Mouse (Mus musculus): ENCODE measurements around the gene Mfsd7a.
"Not testable (repeated sequence)": the region's sequence is repeated elsewhere in the genome, so short reads cannot be mapped to it uniquely, and the experiment has no call there.

Mfsd7a gene

DNA sequence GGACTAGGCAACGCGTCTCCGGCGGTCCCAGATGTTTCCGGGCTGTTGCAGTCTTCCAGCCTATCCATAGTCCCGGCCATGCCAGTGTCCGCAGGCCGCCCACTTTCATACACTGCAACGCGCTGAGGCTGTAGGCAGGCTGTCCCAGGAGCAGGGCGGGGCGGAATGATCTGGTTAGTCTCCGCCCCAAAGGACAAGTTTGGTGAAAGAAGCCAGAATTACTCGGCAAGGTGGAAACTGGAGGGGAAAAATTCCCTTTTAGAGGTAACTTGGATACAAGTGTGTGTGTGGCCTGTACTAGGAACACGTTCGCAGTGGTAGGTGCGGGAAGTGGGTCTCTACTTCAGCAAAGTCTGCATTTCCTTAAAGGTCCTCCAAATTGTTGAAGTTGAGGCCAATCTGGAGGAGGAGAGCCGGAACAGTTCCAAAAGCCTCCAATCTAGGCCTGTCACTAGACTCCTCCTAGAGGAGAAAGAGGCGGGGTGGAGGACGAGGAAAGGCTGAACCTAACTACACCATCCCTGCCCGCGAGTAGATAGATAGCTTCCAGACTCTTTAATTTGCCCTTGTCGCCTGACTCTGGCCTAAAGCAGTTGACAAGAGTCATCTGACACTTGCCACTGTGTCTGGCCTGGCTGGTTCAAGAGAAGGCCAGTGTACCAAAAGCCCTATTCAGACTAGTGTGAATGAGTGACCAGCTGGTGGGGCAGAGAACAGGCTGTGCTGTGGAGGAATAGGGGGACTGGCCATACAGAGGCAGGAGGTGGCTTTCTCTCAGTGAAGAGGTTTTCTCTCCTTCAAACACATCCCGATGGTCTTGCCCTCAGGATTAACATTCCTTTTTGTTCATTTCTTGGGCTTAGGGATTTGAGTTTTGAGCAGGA, at the start of gene Mfsd7a:
Gene Mfsd7a, minus strand, starts transcription at position 107 of the 884 bp plus-strand sequence.
- DNase-seq (ENCODE audit: low spot score) = peak; percentile 69

DNA sequence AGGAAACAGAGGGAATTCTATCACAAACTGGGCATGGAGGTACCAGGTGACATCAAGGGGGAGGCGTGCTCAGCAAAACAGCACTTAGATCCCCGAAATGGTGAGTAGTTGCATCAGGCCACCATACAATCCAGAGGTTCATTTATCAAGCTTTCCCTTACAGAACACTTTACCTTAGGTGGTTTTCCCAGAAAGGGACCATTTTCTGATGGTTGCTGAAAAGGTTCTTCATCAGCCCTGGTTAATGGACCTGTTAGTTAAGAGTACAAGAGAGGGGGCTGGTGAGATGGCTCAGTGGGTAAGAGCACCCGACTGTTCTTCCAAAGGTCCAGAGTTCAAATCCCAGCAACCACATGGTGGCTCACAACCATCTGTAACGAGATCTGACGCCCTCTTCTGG, 37.5 kb upstream of the Mfsd7a start:
- not testable (repeated sequence) for DNase-seq (ENCODE audit: low spot score)

DNA sequence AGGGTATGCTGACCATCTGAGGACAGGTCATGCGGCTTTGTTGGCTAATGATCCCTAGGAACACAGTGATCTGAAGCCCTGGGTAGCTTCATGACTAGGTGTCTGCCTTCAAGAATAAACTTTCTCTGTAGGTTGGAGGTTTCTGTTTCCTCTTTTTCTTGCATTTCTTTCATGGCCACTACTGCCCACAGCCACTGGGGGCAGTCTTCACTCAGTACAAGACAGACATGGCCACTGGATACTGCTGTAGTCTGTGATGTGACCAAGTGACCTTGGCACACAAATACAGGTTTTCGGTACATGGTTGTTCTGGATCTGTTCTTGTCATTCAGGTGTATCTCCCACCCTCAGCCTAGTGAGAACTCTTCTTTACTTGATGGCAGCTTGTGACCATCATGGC, 36.5 kb upstream of the Mfsd7a start:
- DNase-seq (ENCODE audit: low spot score) = peak; percentile 60

DNA sequence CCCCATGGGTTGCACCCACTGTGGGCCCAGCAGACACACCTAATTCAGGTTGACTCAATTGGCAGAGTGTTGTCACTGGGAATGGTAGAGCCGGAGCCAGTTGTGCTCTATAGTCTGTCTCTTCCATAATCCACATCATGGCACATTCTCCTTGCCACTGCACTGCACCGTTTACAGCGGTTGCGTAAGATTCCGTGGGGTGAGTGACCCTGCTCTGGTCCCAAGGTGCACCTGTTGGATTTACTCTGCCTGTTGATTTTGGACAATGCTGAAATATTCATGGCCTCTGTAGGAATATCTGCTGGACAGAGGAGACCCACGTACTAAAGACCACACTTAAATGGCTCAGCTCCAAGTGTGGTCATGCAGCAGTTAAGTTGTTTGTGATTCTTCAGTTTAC, 34.3 kb upstream of the Mfsd7a start:
- DNase-seq (ENCODE audit: low spot score) = no peak

DNA sequence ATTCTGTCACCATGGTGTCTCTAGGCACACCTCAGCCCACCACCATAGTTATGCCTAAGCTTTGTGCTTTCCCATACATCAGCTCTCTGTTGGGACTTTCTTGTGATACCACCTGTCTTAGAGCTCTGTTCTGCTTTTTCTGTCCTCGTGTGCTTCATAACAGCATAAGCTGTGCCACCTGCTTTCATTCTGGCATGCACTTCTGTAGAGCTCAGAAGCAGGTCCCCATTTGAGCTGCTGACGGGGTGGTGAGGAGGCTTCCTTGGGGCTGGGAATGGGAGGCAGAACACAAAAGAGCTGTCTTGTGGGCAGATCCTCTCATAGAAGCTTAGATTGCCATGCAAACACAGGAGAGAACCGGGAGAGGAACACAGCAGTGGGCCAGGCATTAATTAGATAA, 27.3 kb upstream of the Mfsd7a start:
- DNase-seq (ENCODE audit: low spot score) = no peak

DNA sequence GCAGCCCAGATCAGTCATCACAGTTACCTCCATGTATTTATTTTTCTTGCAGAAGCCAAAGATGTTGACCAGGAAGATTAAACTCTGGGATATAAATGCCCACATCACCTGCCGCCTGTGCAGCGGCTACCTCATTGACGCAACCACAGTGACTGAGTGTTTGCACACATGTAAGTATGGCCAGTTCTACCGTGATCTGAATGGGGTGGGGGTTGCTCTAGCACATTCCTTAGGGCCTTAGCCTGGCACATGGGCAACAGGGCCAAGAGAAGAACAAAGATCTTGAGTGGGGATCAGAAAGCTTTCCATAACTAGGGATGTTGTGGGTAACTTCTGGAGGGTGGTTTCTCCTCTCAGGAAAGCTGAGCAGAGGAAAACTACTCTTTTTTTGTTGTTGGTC, 25.0 kb upstream of the Mfsd7a start:
- DNase-seq (ENCODE audit: low spot score) = no peak

DNA sequence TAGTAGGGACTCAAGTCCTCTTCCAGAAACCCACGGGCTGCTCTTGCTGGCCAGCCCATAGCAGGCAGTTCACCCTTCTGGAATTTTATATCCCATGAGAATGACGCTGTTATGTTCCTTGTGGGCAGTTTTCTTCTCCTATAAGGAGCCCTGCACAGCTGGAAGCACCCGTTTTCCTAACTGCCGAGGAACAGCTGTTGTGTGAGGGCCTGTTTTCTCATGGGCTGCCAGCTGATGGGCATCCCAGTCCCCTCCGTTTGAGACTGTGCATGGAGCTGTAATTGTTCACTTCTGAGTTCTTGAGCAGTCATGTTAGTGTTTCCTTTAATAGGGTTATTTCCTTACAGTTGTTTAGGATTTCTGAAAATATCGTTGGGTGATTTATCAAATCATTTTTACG, 20.9 kb upstream of the Mfsd7a start:
- no peak for DNase-seq (ENCODE audit: low spot score)

DNA sequence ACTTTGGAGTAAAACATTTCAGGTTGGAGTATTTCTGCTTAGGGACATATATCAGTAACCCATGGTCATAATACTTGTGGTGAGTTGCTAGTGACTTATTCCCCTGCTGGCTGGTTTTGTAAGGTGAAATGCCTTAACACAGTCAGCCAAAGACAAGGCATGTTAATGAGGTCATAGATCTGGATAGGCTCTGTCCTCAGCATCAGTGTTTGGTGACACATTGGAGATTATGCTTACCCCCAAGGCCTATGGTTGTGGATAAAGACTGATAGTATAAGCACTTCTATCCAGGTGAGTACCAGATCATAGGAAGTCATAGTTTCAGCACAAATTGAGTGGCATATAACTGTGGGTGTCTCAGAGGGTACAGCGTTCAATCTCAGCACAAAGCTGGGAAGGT, 18.0 kb upstream of the Mfsd7a start:
- DNase-seq (ENCODE audit: low spot score) = no peak

DNA sequence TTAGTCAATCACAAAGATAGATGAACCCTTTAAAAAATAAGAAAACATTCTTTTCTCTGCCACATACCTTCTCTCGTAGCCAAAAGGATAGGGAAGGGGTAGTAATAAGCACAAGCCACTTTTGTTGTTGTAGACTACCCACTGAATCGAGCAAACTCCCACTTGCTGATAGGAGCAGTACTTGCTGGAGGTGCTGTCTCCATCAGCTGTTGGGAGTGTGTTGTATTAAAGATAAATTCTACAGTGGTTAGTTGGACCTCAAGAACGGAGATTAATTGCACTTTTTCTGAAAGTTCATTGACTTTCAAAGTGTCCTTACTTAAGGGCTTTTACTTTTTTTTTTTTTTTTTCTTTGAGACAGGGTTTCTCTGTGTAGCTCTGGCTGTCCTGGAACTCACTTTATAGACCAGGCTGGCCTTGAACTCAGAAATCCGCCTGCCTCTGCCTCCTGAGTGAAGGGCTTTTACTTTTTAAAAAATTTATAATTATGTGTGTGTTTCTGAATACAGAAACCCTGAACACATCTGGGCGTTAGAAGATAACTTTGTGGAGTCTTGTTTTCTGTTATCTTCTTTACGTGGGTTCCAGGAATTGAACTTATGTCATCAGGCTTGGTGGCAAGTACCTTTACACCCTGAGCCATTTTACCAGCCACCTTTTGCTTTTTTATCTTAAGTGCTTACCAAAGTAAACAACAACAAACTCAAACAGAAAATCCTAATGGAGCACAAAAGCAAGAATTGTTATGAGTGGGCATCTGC, 16.6 kb upstream of the Mfsd7a start:
- no peak for DNase-seq (ENCODE audit: low spot score)

DNA sequence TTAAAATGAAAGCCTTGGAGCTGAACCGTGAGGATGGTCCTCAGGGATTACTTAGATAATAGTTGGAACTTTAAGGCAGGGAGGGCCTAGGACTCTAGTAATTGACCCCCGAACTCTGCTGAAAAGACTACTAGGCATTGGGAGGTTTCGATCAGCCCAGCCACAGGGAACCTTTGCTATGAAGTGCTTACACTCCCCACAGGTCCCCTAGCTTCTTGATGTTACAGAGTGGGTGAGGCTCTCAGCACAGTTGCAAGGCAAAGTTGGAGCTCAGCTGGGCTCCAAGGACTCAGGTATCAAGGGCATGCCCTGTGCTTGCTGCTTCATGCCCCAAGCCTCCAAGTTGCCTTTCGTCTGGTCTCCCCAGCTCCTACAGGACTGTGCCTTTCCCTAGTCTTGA, 13.8 kb upstream of the Mfsd7a start:
- DNase-seq (ENCODE audit: low spot score) = no peak

DNA sequence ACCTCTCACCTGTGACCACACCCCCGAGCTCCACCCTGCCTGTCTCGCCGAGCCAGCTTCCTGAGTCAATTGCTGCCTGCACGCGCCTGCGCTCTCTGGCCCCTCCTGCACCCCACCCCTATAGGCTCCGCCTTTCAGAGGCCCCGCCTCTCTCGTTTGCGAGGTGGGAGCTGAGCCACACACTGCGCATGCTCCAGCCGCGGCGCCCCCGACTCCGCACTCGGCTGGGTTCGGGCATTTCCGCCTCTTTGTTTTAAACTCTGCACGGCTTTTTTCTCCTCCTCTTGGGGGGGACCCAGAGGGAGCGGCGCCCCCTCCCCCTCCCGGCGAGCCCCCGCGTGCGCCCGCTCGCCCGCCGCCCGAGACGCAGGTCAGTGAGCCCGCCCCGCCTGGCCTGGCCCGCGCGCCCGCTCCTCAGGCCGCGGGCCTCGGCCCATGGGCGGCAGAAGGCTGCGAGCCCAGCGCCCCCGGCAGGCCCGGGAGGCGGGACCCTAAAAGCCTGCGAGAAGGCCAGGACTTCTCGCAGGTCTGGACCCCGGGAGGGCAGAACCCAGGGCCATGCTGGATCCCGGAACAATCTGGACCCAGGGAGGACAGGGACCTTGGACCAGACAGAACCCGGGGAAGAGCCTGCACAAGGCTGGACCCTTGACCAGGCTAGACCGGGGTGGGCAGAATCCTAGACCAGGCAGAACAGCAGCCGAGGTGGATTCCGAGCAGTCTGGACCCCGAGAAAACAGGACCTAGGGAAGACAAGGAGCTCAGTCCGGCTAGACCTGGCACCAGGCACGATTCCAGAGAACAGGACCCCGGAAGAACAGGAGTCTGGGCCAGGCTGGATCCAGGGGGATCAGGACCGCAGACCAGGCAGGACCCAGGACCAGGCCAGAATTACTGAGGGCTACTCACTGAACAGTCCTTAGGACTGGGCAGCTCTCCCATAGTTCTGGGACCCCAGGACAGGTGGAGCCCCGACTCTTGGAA, 12.7 kb upstream of the Mfsd7a start, which contains the start of gene Pcgf3:
Gene Pcgf3, plus strand, starts transcription at position 151 of the 984 bp plus-strand sequence.
- DNase-seq (ENCODE audit: low spot score) = peak; percentile 98

DNA sequence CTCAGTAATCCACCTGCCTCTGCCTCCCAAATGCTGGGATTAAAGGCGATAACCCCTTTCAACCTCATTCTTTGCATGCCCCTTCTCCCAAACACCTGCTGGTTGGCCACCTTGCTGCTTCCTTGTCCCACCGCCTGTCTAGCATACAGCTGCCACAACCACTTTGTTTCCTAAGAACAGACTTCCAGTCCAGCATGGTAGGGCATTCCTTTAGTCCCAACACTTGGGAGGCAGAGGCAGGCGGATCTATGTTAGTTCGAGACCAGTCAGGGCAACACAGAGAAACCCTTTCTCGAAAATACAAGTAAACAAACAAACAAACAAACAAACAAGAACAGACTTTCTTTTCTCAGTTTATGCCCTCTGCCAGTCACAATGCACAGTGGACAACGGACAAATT, 11.8 kb upstream of the Mfsd7a start:
- DNase-seq (ENCODE audit: low spot score) = no peak

DNA sequence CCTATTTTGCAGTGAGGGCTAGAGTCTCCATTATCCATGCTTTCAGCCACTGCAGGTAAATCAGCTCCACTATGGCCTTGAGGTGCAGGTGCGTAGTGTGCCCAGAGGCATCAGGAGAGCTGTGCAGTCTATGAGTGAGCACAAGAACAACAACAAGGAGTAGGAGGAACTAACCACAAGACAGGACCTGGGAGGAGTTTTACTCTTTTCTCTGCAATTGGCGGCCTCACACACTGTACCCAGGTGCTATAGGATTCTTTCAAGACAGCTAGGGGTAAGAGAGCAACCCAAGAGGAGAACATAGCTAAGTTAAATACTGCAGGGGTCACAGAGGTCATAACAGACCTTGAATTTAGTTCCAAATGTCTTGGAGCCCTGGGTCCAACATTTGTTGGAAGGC, 10.0 kb upstream of the Mfsd7a start:
- DNase-seq (ENCODE audit: low spot score) = no peak

DNA sequence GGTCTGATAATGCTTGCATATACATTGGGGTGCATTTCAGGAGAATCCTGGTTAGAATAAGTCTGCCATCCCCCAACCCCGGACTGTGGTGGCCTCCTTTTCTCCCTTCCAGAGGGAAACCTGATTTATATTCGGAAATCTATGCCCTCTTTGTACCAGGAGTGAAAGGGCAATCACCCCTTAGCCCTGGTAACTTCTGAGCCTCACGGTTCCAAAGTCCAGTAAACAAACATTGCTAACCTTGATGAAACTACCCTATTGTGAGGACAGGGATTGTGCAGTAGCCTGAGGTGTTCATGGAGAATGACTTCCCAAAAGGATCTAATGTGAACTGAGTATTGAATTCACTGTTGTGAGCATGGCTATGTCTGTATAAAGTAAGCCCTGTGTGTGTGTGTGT, 5.4 kb upstream of the Mfsd7a start:
- no peak for DNase-seq (ENCODE audit: low spot score)

DNA sequence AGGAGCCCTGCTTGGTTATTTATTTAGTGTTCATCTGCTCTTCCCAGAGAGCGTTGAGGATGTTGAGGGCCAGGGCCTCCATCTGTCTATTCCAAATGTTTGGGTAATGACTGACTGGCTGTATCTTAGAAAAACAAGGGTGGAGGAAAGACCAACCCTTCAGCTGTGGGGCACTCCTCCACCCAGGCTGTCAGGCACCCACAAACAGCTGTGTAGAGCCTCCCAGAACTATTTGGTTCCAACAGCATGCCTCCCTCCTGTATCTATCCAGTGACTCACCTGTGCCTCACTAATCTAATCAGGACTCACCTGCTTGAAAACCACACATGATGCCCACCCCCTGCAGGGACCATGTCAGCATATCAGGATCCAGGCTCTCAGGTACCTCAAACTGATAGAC, 3.7 kb upstream of the Mfsd7a start:
- no peak for DNase-seq (ENCODE audit: low spot score)

DNA sequence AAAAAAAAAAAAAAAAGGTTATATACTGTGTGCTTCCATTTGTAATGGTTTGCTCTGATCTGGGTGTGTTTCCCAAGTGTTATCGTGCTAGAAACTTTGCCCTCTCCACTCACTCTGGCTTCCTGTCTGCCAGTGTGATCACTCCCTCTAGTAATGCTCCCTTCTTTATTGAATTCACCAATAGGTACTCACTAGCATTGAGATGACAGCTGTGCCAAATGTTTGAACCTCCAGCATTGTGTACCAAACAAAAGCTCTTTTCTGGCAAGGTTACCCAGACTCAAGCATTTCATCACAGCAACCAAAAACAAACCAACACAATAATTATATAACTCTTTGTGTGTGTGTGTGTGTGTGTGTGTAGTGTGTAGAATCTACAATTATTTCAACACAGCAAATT, 2.9 kb upstream of the Mfsd7a start:
- DNase-seq (ENCODE audit: low spot score) = no peak

DNA sequence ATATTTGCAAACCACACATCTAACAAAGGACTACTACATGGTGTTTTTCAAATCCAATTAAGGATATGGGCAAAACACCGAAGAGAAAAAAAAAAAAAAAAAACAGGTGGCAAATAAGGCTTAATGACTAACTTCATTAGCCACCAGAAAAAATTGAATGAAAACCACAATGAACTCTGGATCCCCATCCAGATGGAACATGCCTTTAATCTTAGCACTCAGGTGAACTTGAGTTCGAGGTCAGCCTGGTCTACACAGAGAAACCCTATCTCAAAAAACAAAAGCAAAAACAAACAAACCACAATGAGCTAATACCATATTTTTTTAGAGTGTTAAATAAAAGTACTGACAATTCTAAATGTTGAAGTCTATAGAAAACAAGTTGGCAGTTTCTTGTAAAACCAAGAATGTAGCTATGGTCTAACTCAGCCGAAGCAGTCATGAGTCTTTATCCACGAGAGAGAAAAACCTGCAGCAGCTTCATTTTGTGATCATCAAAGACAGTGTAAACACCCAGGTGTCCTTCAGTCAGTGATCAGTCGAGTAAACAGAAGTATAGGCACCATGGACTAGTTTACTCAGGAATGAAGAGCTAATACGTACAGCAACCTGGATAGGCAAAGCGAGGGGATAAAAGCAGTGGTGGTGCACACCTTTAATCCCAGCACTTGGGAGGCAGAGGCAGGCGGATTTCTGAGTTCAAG, 2.3 kb upstream of the Mfsd7a start:
- no peak for DNase-seq (ENCODE audit: low spot score)

DNA sequence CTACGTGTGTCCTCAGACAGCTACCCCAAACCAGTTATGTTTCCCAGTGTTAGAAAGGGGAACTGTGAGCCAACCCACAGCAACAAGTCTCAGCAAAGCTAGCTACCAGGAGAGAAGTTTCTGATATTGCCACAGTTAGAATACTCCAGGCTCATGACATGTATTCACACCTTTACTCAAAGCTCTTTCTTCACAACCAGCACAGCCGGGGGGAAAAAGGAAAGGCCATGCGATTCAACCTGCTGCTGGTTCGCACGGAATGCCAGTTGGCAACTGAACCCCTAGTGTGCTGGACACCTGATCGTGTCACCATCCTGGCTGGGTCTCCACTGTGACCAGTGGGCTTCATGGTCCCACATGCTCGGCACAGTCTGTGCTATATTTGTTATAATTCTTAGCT, 834 bp downstream of the Mfsd7a start:
- DNase-seq (ENCODE audit: low spot score) = no peak

DNA sequence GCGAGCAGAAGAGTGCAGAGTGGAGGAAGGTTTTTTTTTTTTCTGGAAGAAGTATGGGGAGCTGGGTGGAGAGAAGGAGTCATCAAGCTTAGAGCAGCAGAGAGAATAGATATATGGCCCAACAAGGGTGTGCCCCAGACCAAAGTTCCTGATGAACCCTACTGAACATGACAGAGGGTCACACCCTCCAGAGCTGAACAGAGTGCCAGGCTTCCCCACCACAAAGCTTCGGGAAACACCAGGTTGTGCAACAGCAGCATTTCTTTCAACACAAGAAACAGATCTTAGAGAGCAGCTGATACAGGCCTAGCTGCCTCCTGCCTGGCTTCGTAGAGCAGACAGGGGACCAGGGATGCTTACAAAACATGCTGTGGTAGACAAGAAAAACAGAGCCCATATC, 1.7 kb downstream of the Mfsd7a start:
- DNase-seq (ENCODE audit: low spot score) = no peak

DNA sequence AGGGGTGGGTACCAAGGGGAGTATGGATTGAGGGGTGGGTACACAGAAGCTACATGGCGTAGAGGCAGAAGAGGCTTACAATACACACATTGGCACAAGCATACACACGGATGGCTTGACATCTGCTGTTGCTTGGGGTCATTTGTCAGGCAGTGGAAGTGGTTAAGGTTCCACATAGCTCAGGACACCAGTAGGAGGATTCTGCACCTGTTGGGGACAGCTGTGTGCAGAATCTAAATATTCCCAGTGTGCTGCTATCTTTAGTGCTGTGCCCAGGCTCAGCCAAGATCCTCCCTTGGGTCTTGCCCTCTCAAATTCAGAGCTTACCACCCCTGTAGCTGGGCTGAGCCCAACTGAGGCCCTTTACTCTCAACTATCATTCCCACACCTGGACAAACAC, 12.6 kb downstream of the Mfsd7a start:
- no peak for DNase-seq (ENCODE audit: low spot score)

DNA sequence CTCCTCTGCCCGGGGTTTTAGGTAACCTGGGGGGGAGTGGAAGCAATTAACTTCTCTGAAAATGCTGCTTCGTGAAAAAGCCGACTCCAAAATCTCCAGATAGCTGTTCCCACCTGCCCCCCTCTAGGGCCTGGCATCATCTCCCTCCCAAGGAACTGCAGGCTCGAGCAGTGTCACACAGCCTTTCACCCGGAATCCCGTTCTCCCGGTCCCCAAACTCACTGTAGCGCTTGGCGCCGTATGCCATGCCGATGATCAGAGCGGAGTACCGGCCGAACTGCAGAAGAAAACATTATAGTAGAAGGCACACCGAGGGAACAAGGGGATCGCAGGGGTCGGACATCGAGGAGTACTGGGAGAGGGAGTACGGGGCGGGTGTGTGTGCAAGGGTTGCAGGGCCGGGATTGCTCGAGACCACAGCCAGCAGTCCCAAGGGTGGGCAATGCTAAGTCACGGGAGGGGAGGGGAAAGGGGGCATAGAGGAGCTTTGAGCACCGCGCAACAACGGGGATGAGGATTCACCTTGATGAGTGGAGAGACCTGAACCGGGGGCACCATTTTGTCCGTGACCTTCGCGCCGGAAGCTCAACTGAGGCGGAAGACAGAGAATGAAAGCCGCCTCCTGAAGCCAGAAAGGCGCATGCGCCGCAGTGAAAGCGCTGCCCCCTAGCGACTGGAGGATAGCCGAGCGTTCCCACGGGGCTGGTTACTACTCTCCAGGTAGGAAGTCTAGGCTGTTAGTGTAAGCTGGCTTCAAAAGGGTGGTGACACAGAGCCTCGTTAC, 14.7 kb downstream of the Mfsd7a start, which contains the start of gene Atp5k:
Gene Atp5k, minus strand, starts transcription at position 645 of the 784 bp plus-strand sequence.
- DNase-seq (ENCODE audit: low spot score) = peak; percentile 98
